Mouse (Mus musculus) ovary, postnatal 36 days (tissue): Measurements from ENCODE around the gene Gdf9.
"Not testable (repeated sequence)": the region's sequence is repeated elsewhere in the genome, so short reads cannot be mapped to it uniquely, and the experiment has no call there.

Source experiments
- DNase-seq: peaks from one replicate; pipeline ENCODE4 v3.0.0; 2022; ENCODE audit warnings: low spot score, mixed read lengths

Gene Gdf9

GRCm38 (mm10) chr11:53430670-53431346, at the start of gene Gdf9, which contains the start of gene Uqcrq:
Gene Gdf9 (plus strand): TSS chr11:53431023.
Gene Uqcrq (minus strand): TSS chr11:53430831.
- DNase-seq, result peak; percentile 97

DNA sequence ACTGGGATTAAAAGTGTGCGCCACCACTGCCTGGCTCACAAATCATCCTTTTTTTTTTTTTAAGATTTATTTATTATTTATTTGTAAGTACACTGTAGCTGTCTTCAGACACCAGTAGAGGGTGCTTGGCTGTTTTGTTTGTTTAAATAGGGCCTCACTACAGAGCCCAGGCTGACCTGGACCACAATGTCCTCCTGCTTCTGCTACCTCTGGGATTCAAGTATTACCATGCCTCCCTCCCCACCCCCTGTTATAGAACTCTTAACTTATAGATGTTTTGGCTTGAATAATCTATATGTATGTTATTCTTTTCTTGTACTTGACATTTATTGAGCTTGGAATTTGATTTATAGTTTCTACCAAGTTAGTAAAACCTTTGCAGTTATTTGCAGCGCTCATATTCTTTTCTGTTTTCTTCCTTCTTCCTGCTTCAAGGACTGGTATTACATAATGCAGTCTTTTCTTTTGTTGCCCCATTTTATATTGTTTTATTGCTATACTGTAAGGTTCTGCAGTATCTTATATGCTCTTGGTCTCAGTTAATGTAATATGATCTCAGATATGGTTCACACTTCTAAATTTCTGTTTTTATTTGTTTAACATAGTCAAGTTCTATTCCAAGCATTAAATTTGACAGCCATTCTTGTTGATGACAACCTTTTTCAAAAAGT, 46.9 kb upstream of the Gdf9 start:
- DNase-seq, result no peak

GRCm38 (mm10) chr11:53393856-53394255, 37.0 kb upstream of the Gdf9 start:
- no peak for DNase-seq

- no peak for DNase-seq
These were observed 27.2 kb upstream of the Gdf9 start for GRCm38 (mm10) chr11:53403638-53404037.

GRCm38 (mm10) chr11:53411738-53412137, 19.1 kb upstream of the Gdf9 start:
- no peak for DNase-seq

DNA sequence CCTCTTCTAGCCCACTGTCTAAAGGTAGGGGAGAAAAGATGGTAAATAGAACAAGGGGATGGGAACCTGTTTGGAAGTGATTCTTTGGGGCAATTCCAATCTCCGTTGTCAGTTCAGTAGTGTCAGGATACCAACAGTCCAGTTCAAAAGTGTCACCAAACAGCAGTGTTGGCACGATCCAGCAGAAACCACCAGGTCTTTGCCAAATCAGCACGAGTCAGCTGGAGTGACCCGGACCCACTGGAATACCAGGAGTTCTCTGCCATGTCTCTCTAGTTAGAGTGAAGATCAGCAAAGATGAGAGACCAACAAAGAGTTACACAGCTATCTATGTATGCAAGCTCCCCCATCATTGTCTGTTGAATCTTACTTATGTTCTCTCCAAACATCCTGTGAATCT, 17.0 kb upstream of the Gdf9 start:
- no peak for DNase-seq

DNA sequence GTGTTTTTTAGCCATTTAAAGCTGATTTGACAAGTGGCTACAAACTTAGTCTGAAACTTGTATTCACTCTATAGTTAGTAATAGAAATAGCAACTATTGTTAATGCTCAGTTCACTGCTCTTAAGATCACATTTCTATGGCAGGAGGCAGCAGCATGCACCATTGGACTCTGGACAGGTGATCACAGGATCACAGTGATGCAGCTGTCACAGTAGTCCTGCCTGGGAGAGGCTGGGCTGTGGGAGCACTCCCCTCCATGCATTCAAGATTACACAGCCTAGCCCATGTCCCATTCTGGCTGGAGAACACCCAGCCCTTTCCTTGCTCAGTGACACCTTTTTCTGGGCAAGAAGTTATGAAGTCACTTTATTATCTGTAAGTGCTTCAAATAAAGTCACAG, 12.8 kb upstream of the Gdf9 start:
- no peak for DNase-seq

- DNase-seq, result no peak
These were observed 7.8 kb upstream of the Gdf9 start, which contains the start of gene Leap2 for GRCm38 (mm10) chr11:53423036-53423435. Gene Leap2 (minus strand): TSS chr11:53423170.

DNA sequence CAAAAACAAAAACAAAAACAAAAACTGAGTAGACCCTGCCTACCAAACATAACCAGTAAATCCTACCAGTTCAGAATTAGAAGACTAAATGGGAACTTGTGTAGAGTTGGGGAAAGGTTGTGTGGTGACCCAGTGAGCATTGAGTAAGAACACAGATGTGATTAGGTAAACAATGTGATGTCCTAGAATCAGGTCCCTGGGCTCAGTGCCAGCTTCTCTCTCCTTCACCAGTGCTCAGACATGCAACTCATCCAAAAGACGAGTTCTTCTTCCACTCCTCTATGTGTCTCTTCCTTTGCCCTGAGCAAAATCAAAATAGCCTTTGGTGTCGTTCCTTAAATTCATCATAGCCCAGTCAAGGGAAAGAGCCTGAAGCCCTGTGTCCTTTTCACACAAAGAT, 6.0 kb upstream of the Gdf9 start:
- DNase-seq, result no peak

GRCm38 (mm10) chr11:53425251-53425650, 5.6 kb upstream of the Gdf9 start:
- DNase-seq, result no peak

- no peak for DNase-seq
These were observed 5.0 kb upstream of the Gdf9 start for GRCm38 (mm10) chr11:53425711-53426255.

- DNase-seq, result not testable (repeated sequence)
These were observed 3.9 kb upstream of the Gdf9 start for GRCm38 (mm10) chr11:53426914-53427313.

DNA sequence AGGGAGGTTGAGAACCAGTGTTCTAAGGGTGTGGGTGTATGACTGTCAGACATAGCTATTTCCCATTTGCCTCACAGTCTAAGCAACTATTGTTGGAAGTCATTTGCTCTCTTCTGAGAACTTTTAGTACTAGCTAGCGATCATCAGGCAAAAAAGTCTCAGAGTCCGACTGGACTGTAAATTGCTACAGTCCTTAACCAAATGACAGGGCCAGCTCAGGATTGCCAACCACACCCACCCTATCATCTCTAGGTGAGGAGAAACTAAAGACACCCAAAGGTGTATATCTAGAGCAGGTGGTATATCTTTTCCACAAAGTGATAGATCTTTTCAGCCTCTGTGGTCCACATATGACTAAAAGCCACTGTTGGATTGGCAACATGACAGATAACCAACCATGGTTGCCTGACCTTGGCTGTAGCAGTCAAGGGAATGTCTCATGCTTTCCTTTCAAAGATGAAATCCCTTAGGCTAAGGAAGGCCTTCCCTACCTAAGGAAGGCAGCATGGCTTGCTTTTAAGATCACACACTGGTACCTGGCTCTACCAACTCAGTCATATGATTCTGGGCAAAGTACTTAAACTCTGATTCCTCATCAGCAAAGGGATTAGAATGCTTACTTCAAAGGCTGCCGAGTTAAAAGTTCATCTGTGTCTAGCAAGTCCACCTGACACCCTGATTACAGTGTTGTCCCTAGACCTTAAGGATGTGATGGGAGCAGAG, 2.7 kb upstream of the Gdf9 start:
- DNase-seq, result no peak

- DNase-seq, result no peak
These were observed 2.1 kb upstream of the Gdf9 start for GRCm38 (mm10) chr11:53428716-53429057.

- DNase-seq, result no peak
These were observed 1.6 kb upstream of the Gdf9 start for GRCm38 (mm10) chr11:53429182-53429581.

GRCm38 (mm10) chr11:53430300-53430669, 538 bp upstream of the Gdf9 start:
- DNase-seq, result no peak

- no peak for DNase-seq
These were observed 679 bp downstream of the Gdf9 start for GRCm38 (mm10) chr11:53431347-53432056.

DNA sequence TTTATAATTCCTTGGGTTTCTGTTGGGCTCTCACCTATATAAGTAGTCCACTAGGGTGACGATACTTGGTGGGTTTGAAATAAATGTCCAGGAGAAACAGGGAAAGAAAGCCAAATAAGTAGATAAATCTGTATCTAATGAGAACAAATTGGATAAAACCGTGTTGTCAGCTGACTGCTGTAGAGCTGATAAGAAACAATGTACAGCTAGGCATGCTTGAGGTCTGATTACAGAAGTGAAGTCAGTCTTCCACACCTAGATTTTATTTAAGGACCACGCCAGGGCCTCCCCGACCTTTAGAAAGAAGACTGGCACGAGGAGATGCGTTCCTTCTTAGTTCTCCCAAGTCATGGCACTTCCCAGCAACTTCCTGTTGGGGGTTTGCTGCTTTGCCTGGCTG, 2.2 kb downstream of the Gdf9 start:
- DNase-seq, result no peak

DNA sequence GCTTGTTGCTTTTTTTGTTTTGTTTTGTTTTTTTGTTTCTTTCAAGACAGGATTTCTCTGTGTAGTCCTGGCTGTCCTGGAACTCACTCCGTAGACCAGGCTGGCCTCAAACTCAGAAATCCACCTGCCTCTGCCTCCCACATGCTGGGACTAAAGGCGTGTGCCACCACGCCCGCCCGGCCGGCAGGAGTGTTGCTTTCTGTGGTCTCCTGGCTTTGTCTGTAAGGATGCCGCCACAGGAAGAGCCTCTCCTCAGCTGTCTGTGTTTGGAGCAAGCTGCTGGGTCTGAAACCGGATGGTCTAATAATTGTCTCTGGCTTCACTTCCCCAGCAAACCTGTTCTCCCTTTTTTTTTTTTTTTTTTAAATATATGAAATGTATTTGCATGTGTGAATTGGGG, 4.7 kb downstream of the Gdf9 start:
- DNase-seq, result no peak

DNA sequence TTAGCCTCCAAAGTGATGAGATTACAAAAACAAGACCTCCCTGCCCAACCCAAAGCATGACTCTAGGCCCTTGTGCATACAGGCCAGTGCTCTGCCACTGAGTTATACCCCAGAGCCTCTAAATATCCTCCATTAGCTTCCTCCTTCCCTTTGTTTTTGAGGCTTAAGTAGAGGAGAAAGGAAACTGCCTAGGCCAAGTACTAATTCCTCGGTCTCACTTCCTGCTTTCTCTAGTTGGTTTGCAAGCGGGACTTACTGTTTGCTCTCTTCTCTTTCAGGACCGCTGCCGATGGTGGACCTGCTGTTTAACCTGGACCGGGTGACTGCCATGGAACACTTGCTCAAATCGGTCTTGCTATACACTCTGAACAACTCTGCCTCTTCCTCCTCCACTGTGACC, 5.5 kb downstream of the Gdf9 start:
- DNase-seq, result no peak

DNA sequence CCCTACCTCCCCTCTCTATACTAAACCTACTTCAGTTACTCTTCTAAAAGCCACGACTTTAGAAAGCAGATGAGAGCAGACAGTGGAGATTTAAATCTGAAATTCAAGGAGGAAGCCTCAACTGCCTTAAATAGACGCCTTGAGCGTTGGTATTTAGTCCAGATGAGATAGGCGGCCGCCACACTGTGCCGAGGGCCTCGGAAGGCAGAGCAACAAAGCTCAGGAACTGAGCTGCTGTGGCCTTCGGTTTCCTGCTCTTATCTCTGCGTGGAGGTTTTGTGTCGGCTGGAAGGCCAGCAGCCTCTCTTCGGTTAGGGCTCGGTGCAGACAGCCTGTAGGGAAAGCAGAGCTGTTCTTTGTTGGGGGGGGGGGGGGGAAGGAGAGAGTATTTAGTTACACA, 11.1 kb downstream of the Gdf9 start:
- peak; percentile 66 for DNase-seq

DNA sequence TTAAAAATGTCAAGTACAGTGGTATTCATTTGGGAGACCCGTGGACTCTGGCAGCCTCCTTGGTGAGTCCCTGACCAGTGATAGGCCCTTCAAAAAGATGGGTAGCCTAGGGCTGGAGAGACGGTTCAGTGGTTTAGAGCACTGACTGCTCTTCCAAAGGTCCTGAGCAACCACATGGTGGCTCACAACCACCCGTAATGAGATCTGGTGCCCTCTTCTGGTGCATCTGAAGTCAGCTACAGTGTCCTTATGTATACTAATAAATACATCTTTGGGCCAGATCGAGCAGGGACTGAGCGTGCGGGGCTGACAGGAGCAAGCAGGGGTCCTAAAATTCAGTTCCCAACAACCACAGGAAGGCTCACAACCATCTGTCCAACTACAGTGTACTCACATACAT, 13.0 kb downstream of the Gdf9 start:
- DNase-seq, result no peak
